Mouse (Mus musculus) heart, adult 2 months (tissue): ENCODE data around the gene Gm39653.

Source experiments
- CTCF ChIP-seq: fragments of 200-600 bp; IDR thresholded peaks from 2 replicates; pipeline ENCODE4 v1.8.1; 2022; ENCODE audit warnings: antibody characterized with exemption, mild to moderate bottlenecking, moderate library complexity
- POLR2A ChIP-seq: fragments of 200-500 bp; IDR thresholded peaks from 2 replicates; pipeline ENCODE4 v1.6.1; 2011; ENCODE audit warnings: mild to moderate bottlenecking, low read depth, low read length, control low read depth; ENCODE audit not compliant: insufficient read depth

DNA sequence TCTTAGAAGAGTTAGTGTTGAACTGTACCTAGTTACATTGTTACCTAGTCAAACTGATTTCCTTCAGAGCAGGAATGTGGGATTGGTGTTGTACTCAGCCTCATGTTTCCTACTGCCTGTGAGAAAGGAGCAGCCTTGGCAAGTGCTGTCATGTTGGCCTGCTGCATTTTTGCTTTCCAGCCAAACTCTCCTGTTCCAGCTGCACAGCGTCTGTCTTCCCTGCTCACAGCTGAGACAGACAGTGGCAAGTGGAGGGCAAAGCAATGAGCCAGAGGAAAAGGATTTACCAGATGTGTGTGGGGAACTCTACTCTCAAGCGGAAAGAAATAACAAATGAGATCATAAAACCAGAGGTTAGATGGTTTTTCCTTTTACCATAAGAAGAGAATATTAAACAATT, 12.4 kb downstream of the Gm39653 start:
- TF ChIP-seq CTCF = no peak
- no peak for TF ChIP-seq POLR2A
